Mouse (Mus musculus) midbrain, postnatal 0 days (tissue): ENCODE measurements around the gene Rasl10b. TPM values are rescaled to one million over a fixed set of nuclear protein-coding genes. Genes with fewer than 3 reads are reported as not detected.

Experiments
- ATAC-seq: fragments of 200-750 bp; cut with Nextera tagmentation; 2 replicates; pipeline ENCODE4 v1.8.0; 2017; ENCODE audit warnings: moderate number of reproducible peaks, mild to moderate bottlenecking, moderate TSS enrichment, moderate library complexity; ENCODE audit not compliant: low FRiP score
- DNase-seq: peaks from one replicate; pipeline ENCODE4 v3.0.0-alpha.2; 2015; ENCODE audit warnings: low spot score
- H3K27ac ChIP-seq: fragments of 300-500 bp; sonication (generic); 2 replicates; pipeline ENCODE4 v1.5.1; 2014; ENCODE audit warnings: low read depth, mild to moderate bottlenecking, low read length, mixed read lengths
- H3K27me3 ChIP-seq: fragments of 300-500 bp; sonication (generic); 2 replicates; pipeline ENCODE4 v1.6.1; 2014; ENCODE audit warnings: low read length, control low read depth, mixed read lengths; ENCODE audit not compliant: insufficient read depth
- H3K36me3 ChIP-seq: fragments of 300-500 bp; sonication (generic); 2 replicates; pipeline ENCODE4 v1.6.1; 2014; ENCODE audit warnings: low read length, control low read depth, mixed read lengths; ENCODE audit not compliant: insufficient read depth
- H3K4me1 ChIP-seq: fragments of 300-500 bp; sonication (generic); 2 replicates; pipeline ENCODE4 v1.6.1; 2014; ENCODE audit warnings: mild to moderate bottlenecking, control low read depth, antibody characterized with exemption, low read length, mixed read lengths; ENCODE audit not compliant: insufficient read depth
- H3K4me2 ChIP-seq: fragments of 300-500 bp; sonication (generic); 2 replicates; pipeline ENCODE4 v1.6.1; 2014; ENCODE audit warnings: low read depth, mild to moderate bottlenecking, low read length, mixed read lengths; ENCODE audit not compliant: poor library complexity, severe bottlenecking
- H3K4me3 ChIP-seq: fragments of 300-500 bp; sonication (generic); 2 replicates; pipeline ENCODE4 v1.5.1; 2014; ENCODE audit warnings: low read depth, mild to moderate bottlenecking, low read length, moderate library complexity
- H3K9ac ChIP-seq: fragments of 300-500 bp; sonication (generic); replicated peaks from 2 replicates; pipeline ENCODE4 v1.6.1; 2014; ENCODE audit warnings: mild to moderate bottlenecking, low read length, moderate library complexity, mixed read lengths; ENCODE audit not compliant: poor library complexity, severe bottlenecking
- H3K9me3 ChIP-seq: fragments of 300-500 bp; sonication (generic); 2 replicates; pipeline ENCODE4 v1.6.1; 2016; ENCODE audit warnings: low read length, control low read depth
- CTCF ChIP-seq: IDR thresholded peaks from 2 replicates; pipeline ENCODE4 v1.5.1; 2016; ENCODE audit warnings: antibody characterized with exemption, mild to moderate bottlenecking
- WGBS: fragments of 180-500 bp; shearing (Covaris S2); extraction: QIAGEN DNeasy Blood & Tissue Kit; methylation state at CpG from one replicate; pipeline ENCODE4 v1.1.7; 2014; 5-methylcytosine and 5-hydroxymethylcytosine counted together
- polyA plus RNA-seq: library from polyadenylated mRNA; unstranded; fragments of >200 nt; fragmentation: Nextera tagmentation; extraction: Ambion mirVana; gene quantifications from 2 replicates; pipeline ENCODE4 v1.2.1, GENCODE M21; 2015
- total RNA-seq: library from RNA; depleted of rRNA; stranded (reverse); fragments of >200 nt; gene quantifications from 2 replicates; pipeline ENCODE4 v1.2.3, GENCODE M21; 2014

The Rasl10b gene
- total and polyA plus RNA-seq, 2 experiments from 2014 or later: 43.9 to 126 TPM

GRCm38 (mm10) chr11:83383532-83383887 is 25.4 kb upstream of the Rasl10b start:
- Histone ChIP-seq H3K4me3 (no peak overlapping the region), H3K9ac (no peak overlapping the region), H3K9me3 (no peaks in the 10 kb centered on the region), H3K27me3 (no peaks in the 10 kb centered on the region), H3K27ac (no peak overlapping the region), H3K4me1 (no peaks in the 10 kb centered on the region), H3K4me2 (no peak overlapping the region), H3K36me3 (peaks cover 2% of the 10 kb centered on the region; the same call in 1 of the 2 replicates)
- TF ChIP-seq CTCF: no peak
- DNase-seq (no peak), ATAC-seq (no peak)
- WGBS: 82% methylated on average over 1 of the region's 1 CpGs

GRCm38 (mm10) chr11:83393062-83393461 is 15.9 kb upstream of the Rasl10b start:
- no peak for TF ChIP-seq CTCF
- H3K36me3 ChIP-seq: peaks cover 25% of the 10 kb centered on the region
- no peaks in the 10 kb centered on the region for H3K9me3 ChIP-seq
- no peak for ATAC-seq
- no peak for DNase-seq
- WGBS: 88% methylated on average over 4 of the region's 4 CpGs
- no peak overlapping the region for H3K4me2 ChIP-seq
- no peak overlapping the region for H3K9ac ChIP-seq
- H3K27ac ChIP-seq: no peak overlapping the region
- no peaks in the 10 kb centered on the region for H3K4me1 ChIP-seq
- no peak overlapping the region for H3K4me3 ChIP-seq
- no peaks in the 10 kb centered on the region for H3K27me3 ChIP-seq

- H3K4me1 ChIP-seq: no peaks in the 10 kb centered on the region
- ATAC-seq (no peak), DNase-seq (peak; percentile 58)
- peak overlapping the region; percentile 14; the same call in 1 of the 2 replicates for H3K27ac ChIP-seq
- no peak overlapping the region for H3K9ac ChIP-seq
- peaks cover 30% of the 10 kb centered on the region for H3K36me3 ChIP-seq
- no peaks in the 10 kb centered on the region for H3K9me3 ChIP-seq
- WGBS: 10% methylated on average over 6 of the region's 6 CpGs
- no peaks in the 10 kb centered on the region for H3K27me3 ChIP-seq
- no peak for TF ChIP-seq CTCF
- no peak overlapping the region for H3K4me2 ChIP-seq
- H3K4me3 ChIP-seq: no peak overlapping the region
These were observed 14.0 kb upstream of the Rasl10b start for GRCm38 (mm10) chr11:83394802-83395439.

- Histone ChIP-seq H3K27ac (no peak overlapping the region), H3K9me3 (no peaks in the 10 kb centered on the region), H3K27me3 (no peaks in the 10 kb centered on the region), H3K4me3 (no peak overlapping the region), H3K4me1 (no peaks in the 10 kb centered on the region), H3K4me2 (no peak overlapping the region), H3K9ac (no peak overlapping the region), H3K36me3 (peaks cover 23% of the 10 kb centered on the region)
- TF ChIP-seq CTCF: no peak
- no peak for ATAC-seq
- 94% methylated on average over 7 of the region's 7 CpGs for WGBS
- DNase-seq: no peak
These were observed 11.3 kb upstream of the Rasl10b start for GRCm38 (mm10) chr11:83397626-83398025.

- ATAC-seq (no peak), DNase-seq (no peak)
- H3K4me2 ChIP-seq: no peak overlapping the region
- H3K4me1 ChIP-seq: no peaks in the 10 kb centered on the region
- no peaks in the 10 kb centered on the region for H3K27me3 ChIP-seq
- no peaks in the 10 kb centered on the region for H3K9me3 ChIP-seq
- no peak overlapping the region for H3K9ac ChIP-seq
- H3K36me3 ChIP-seq: peaks cover 32% of the 10 kb centered on the region
- H3K4me3 ChIP-seq: no peak overlapping the region
- no peak for TF ChIP-seq CTCF
- 82% methylated on average over 5 of the region's 5 CpGs for WGBS
- no peak overlapping the region for H3K27ac ChIP-seq
These were observed 10.2 kb upstream of the Rasl10b start for GRCm38 (mm10) chr11:83398724-83399123.

GRCm38 (mm10) chr11:83403787-83404186 is 5.2 kb upstream of the Rasl10b start:
- H3K27ac ChIP-seq: no peak overlapping the region

More at GRCm38 (mm10) chr11:83403787-83404186, 5.2 kb upstream of the Rasl10b start:
- DNase-seq (no peak), ATAC-seq (no peak)
- Histone ChIP-seq H3K9ac (no peak overlapping the region), H3K4me1 (no peaks in the 10 kb centered on the region), H3K36me3 (peaks cover 17% of the 10 kb centered on the region), H3K4me3 (no peak overlapping the region), H3K4me2 (no peak overlapping the region), H3K9me3 (no peaks in the 10 kb centered on the region), H3K27me3 (no peaks in the 10 kb centered on the region)
- TF ChIP-seq CTCF: no peak
- WGBS: 82% methylated on average over 7 of the region's 7 CpGs
